Mouse (Mus musculus) E14TG2a.4 (cell line): ENCODE measurements around the gene Pfdn6.
"Not testable (repeated sequence)": the region's sequence is repeated elsewhere in the genome, so short reads cannot be mapped to it uniquely, and the experiment has no call there.

Experiments
- CTCF ChIP-seq: conservative IDR thresholded peaks from 2 replicates; pipeline ENCODE4 v1.5.1; 2014; ENCODE audit warnings: low read length
- NANOG ChIP-seq: IDR thresholded peaks from 2 replicates; pipeline ENCODE4 v1.6.1; 2014; ENCODE audit warnings: borderline replicate concordance, low read length, mixed read lengths

GRCm38 (mm10) chr17:33891892-33892291, 48.3 kb downstream of the Pfdn6 start:
- TF ChIP-seq CTCF, result peak; percentile 21
- TF ChIP-seq NANOG, result not testable (repeated sequence)
